Mouse (Mus musculus): ENCODE data around the gene Rabgap1l.

DNA sequence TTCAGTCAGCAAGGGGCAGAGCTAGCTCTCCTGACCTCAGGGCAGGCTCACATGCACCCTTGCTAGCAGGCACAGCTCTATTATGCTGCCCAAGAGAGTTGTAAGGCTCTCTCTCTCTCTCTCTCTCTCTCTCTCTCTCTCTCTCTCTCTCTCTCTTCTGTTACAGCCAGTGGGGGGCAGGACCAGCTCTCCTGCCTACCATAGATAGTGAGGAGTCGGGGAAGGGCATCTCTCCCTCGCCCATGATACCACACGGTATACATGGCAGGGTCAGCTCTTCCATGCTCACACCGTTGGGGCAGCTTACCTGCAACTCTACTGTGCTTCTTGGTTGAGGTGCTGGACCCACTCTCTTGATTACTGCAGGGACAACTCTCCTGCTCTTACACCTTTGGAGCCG is 21.2 kb upstream of the Rabgap1l start:
- no peak for TF ChIP-seq GATA1 (IDR thresholded peaks at IDR 0.05; ENCODE audit: borderline replicate concordance, low read length)
- TF ChIP-seq FLI1 (IDR thresholded peaks at IDR 0.05; ENCODE audit: low read length): no peak
